Mouse (Mus musculus) forebrain, embryonic 16.5 days (tissue): ENCODE measurements around the gene Clmn. TPM values are rescaled to one million over a fixed set of nuclear protein-coding genes. Genes with fewer than 3 reads are reported as not detected.

Experiments used
- polyA plus RNA-seq: library from polyadenylated mRNA; unstranded; fragments of >200 nt; fragmentation: Nextera tagmentation; extraction: Ambion mirVana; gene quantifications from 2 replicates; pipeline ENCODE4 v1.2.1, GENCODE M21; 2015

Gene Clmn
- polyA plus RNA-seq, 1 experiment from 2014 or later, result 0.71 TPM

Other genes with a start within 250 kb of the Clmn start
- gene Dicer1, start 113.1 kb downstream of the Clmn start, polyA plus RNA-seq, result 40.3 and 40.7 TPM in 2 replicates
- gene Syne3, start 144.7 kb upstream of the Clmn start, polyA plus RNA-seq, result 0.20 and 0.30 TPM in 2 replicates
- 124 and 133 TPM in 2 replicates for gene Glrx5, start 167.6 kb upstream of the Clmn start, polyA plus RNA-seq